Mouse (Mus musculus): ENCODE measurements around the gene Gm49373. TPM values are rescaled to one million over a fixed set of nuclear protein-coding genes. Genes with fewer than 3 reads are reported as not detected.
"Not testable (repeated sequence)": the region's sequence is repeated elsewhere in the genome, so short reads cannot be mapped to it uniquely, and the experiment has no call there.

The Gm49373 gene
- total RNA-seq, 2 experiments from 2014 or later = 1.6 to 2.9 TPM

DNA sequence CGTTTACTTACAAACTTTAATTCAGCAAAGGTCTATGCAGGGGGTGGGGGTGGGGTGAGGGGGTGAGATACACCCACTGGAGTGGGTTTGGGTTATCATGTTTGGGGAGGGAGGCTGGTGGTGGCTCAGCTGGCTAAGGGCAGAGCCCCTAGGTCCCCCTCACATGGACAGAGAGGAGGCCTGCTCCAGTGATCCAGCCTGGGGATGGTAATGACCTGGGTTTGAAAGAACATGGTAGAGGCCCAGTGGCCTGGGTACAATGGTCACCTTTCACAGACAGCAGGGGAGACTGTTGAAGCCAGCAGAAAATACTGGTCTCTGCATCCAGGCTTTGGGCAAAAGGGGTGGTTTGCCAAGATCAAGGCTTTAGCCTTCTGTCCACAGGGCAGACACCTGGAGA, 1.3 kb upstream of the Gm49373 start:
- no peak for DNase-seq (ENCODE audit: low spot score in 2 of 2)

- no peak for DNase-seq (ENCODE audit: low spot score in 2 of 2)
Measured at GRCm38 (mm10) chr9:21072641-21073040, 255 bp downstream of the Gm49373 start.

- DNase-seq (ENCODE audit: low spot score in 2 of 2) = no peak
Measured at GRCm38 (mm10) chr9:21067006-21067684, 5.8 kb downstream of the Gm49373 start, which contains the start of gene Zglp1. Gene Zglp1 (minus strand): TSS chr9:21067093.

DNA sequence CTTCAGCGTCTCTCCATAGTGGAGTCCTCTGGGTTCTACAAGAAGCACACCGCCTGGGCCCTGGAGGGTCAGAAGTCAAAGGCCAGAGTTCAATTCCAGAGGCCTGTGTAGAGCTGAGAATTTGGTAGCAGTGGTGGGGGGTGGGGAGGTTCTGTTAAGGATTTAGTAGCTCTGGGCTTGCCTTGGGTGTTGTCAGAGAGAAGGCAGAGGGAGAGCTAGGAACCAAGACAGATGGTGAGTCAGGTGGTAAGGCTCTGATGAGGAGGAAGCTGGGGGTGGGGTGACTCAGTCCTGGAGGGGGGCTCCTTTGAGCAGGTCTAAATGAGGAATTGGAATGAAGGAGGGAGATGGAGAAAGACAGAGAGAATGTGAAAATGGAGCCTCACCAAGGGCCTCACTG, 10.0 kb downstream of the Gm49373 start:
- peak; percentile 66 to 77 for DNase-seq (ENCODE audit: low spot score in 2 of 2)

DNA sequence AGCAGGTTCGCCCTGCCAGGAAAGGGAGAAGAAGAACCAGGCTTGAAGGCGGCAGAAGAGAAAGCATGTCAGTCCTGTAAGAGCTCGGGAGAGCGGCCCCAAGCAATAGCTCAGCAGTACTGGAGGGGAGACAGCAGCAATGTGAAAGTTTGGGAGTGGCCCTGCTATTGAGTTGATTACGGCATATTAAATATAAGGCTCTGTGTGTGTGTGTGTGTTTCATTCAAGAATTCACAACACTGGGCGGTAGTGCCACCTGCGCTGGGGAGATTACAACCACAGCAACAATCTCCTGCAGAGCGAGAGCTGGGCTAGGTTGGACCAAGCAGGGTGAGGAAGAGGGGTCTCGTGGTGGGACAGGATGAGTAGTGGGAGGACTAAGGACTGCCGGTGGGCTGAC, 21.3 kb downstream of the Gm49373 start:
- no peak for DNase-seq (ENCODE audit: low spot score in 2 of 2)

DNA sequence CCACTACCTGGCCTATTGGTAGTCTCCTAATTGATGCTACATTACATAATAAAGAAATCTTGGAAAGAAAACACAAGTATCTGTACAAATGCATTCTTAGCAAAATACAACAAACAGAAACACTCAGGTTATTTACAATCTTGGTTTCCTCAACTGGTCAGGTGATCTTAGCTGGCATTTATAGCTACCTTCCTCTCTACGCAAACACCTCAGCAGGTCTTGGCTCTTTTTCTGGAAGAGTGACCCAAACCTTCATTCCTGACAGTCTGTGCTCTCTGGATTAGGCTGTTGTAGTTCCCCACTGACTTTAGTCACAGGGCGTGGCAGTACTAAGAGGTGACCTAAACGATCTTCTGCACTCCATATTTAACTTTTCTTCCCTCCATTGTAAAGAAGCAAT, 27.7 kb downstream of the Gm49373 start:
- DNase-seq (ENCODE audit: low spot score in 2 of 2) = no peak

- not testable (repeated sequence) for DNase-seq (ENCODE audit: low spot score in 2 of 2)
Measured at GRCm38 (mm10) chr9:21044785-21045184, 28.1 kb downstream of the Gm49373 start.

DNA sequence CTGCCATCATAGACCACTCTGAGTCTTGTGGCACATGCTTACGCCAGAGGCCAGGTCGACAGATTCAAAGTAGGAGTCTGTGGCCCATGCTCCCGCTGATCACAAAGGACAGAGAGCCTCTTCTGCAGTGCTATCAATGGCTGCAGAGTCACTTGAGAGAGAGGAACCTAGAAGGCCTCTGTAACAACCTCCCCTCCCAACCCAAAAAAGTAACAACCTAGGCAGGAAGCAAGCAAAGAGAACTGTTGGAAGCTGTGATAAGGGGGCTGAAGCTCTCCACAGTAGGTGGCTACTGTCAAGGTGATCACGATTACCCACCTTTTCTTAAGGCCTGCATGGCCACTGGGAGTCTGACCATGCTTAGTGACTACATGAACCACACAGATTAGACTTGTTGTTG, 29.3 kb downstream of the Gm49373 start:
- no peak for DNase-seq (ENCODE audit: low spot score in 2 of 2)

DNA sequence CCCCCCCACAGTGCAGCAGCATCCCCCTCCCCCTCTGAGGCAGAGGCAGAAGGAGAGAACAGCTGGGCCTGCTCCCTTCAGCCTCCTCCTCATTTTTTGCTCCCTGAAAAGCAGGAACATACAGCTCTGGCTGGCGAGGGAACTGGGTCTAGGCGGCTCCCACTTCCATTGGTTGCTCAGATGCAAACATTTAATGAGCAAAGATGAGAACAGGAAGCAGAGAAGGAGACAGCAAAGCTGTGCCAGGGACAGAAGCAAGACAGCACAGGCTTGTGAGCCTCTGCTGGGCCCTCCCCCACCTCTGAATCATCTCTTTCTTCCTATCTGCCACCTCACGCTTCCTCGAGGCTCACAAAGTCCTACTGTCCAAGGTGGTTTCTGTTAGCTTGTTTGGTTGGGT, 31.6 kb downstream of the Gm49373 start:
- peak; percentile 83 to 88 for DNase-seq (ENCODE audit: low spot score in 2 of 2)

- peak in 1 of 2 experiments; percentile 22 for DNase-seq (ENCODE audit: low spot score in 2 of 2)
Measured at GRCm38 (mm10) chr9:21039779-21040178, 33.1 kb downstream of the Gm49373 start.

GRCm38 (mm10) chr9:21037481-21037891, 35.4 kb downstream of the Gm49373 start:
- DNase-seq (ENCODE audit: low spot score in 2 of 2) = peak in 1 of 2 experiments; percentile 44

GRCm38 (mm10) chr9:21036666-21037065, 36.2 kb downstream of the Gm49373 start:
- peak in 1 of 2 experiments; percentile 41 for DNase-seq (ENCODE audit: low spot score in 2 of 2)

GRCm38 (mm10) chr9:21036161-21036560, 36.7 kb downstream of the Gm49373 start:
- DNase-seq (ENCODE audit: low spot score in 2 of 2) = no peak

- DNase-seq (ENCODE audit: low spot score in 2 of 2) = peak in 1 of 2 experiments; percentile 54
Measured at GRCm38 (mm10) chr9:21035586-21035985, 37.3 kb downstream of the Gm49373 start.

DNA sequence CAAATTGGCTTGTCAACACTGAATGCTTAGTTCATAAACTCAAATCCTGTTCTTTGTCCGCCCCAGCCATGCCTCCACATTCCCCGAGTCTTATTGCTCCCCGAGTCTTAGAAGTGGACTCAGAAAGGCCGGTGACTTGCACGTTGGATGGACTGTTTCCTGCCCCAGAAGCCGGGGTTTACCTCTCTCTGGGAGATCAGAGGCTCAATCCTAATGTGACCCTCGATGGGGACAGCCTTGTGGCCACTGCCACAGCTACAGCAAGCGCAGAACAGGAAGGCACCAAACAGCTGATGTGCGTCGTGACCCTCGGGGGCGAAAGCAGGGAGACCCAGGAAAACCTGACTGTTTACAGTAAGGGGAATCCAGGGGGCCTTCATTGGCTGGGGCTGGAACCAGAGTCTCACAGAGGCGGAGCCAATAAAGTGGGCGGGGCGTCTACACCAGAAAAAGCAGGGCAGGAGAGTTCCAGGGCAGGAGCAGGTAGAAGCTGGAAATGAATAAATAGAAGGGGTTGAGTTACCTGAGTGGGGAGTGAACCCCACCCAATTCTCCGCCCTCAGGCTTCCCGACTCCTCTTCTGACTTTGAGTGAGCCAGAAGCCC, 38.3 kb downstream of the Gm49373 start:
- DNase-seq (ENCODE audit: low spot score in 2 of 2) = peak in 1 of 2 experiments; percentile 47

GRCm38 (mm10) chr9:21033136-21033535, 39.8 kb downstream of the Gm49373 start:
- DNase-seq (ENCODE audit: low spot score in 2 of 2) = peak; percentile 68 to 86

GRCm38 (mm10) chr9:21032491-21032890, 40.4 kb downstream of the Gm49373 start:
- DNase-seq (ENCODE audit: low spot score in 2 of 2) = no peak

DNA sequence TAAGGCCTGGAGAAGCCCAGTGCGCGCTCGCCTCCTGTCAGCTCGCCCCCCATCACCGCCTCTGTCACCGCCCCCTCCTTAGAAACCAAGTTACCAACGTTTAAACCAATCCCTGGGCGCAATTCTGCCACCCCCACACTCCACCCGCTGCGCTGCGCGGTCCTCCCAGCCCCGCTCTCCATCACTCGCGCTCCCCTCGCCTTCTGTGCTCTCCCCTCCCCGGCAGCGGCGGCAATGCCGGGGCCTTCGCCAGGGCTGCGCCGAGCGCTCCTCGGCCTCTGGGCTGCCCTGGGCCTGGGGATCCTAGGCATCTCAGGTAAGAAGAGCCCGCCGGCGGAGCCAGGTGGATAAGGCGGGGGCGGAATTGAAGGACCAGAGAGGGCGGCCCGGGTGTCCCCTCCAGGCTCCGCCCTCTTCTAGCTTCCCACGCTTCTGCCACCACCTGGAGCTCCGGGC, 41.0 kb downstream of the Gm49373 start, which contains the start of gene Icam5:
Icam5 (plus strand) TSS at position 178 of the 456 bp plus-strand sequence.
- peak; percentile 90 to 95 for DNase-seq (ENCODE audit: low spot score in 2 of 2)

DNA sequence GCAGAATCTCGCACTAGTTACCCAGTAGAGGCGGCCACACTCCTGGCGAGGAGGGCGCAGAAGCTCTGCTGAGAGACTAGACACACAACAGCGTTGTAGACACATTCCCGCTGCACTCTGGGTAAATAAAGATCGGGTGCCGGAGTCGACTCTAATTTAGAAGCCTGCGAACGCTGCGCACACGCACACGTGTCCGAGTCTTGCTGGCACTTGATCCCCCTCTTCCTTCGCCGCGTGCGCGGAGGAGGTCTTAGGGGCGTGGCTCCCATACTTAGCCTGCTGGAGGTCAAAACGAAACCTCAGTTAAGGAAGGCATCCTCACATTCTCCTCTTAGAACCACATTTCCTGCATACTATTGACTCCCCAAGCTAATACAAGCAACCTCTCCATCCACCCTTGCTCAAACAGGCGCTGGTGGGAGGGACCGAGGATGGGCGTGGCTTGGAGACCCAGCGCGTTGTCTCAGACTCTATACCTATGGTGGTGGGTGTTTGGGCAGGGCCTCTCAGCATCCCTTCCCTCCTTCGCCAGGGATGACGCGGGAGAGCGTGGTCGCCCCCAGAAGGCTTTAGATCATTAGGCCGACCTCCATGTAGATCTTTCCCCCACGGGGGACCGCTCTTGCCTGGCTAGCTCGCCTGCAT, 41.5 kb downstream of the Gm49373 start:
- peak; percentile 76 to 86 for DNase-seq (ENCODE audit: low spot score in 2 of 2)

DNA sequence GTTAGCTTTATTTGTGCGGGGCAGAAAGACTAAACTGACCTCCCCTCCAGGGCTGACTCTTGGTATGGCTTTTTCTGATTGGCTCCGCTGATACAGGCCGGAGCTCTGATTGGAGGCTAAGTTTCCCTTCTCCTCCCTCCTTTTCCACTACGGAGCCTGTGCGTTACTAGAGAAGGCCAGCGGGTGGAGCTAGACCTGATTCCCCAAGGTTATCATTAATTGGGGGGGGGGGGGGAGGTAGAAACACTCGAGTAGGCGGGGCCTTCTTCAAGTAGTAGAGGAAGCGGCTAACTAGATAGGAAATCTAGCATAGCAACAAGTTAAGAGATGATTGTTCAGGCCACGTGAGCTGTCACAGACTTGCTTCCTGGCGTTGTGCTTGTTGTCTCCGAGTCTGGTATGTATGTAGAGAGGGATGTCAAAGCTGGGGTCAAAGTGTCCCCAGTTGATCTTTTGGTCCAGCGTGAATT, 42.1 kb downstream of the Gm49373 start:
- DNase-seq (ENCODE audit: low spot score in 2 of 2) = peak; percentile 81 to 92

- DNase-seq (ENCODE audit: low spot score in 2 of 2) = peak in 1 of 2 experiments; percentile 25
Measured at GRCm38 (mm10) chr9:21030055-21030600, 42.8 kb downstream of the Gm49373 start.

Data from layer of hippocampus, adult 18-20 months (tissue).